Mouse (Mus musculus) spleen, adult 12 weeks (tissue): ENCODE results near the gene Fam13c.

Experiments used
- DNase-seq: peaks from one replicate; pipeline ENCODE4 v3.0.0; 2022; ENCODE audit warnings: low spot score

Fam13c gene

DNA sequence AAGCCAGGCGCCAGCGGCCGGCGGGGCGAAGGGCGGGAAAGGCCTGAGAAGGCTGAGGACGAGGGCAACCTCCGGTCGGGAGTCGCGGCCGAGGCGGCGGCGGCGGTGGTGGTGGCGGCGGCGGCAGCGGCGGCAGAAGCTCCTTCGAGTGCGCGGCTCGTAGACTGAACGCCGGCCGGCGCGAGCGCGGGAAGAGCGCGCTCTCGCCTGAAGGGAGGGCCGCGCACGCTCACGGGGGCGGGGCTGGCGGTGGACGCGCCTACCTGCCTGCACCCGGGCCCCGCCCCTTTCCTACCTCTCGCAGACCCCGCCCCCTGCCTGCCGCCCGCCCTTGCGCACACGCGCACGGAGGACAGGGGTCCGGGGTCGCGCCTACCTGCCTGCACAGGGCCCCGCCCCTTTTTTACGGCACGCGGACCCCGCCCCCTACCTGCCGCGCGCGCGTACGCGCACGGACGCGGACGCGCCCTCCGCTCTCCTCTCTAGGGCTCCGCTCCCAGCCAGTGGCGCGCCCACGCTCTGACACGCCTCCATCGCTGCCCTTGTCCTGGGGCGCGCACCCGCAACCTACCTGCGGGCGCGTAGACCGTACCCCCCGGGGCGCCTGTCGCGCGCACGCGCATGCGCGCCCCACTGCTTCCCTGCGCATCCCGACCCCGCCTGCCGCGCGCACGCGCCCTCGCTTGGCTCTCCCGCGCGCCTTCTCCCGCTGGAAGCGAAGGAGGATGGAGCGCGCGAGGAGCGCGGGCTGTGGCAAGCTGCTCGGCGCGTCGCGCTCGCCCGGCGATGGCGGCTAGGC, 159.0 kb downstream of the Fam13c start:
- DNase-seq: no peak

DNA sequence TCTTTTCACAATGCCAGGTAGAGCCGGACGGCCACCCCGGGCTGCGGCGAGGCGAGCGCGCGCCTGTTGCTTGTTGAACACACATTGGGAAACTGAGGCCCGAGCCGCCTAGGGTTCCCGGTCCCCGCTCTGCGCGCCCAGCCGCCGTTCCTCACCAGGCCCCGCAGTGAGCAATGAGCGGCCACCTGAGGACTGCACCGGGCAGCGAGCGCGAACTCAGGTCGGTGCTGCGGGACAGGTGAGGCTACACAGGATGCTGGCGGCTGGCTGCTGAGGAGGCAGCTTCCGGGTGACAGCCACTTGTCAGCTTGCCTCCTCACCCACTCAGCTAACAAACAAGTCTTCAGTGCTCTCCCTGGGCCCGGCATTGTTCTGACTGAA, 159.6 kb downstream of the Fam13c start:
- DNase-seq: no peak
